Mouse (Mus musculus) liver, adult 2 months (tissue): ENCODE data around the gene Gm45711.

Source experiments
- CTCF ChIP-seq: fragments of 200-500 bp; IDR thresholded peaks from 2 replicates; pipeline ENCODE4 v1.5.1; 2011; ENCODE audit warnings: low read depth, low read length, control low read depth
- POLR2A ChIP-seq: fragments of 200-500 bp; IDR thresholded peaks from 2 replicates; pipeline ENCODE4 v1.6.1; 2011; ENCODE audit warnings: low read length, control low read depth; ENCODE audit not compliant: insufficient read depth; ENCODE audit errors: extremely low read depth

DNA sequence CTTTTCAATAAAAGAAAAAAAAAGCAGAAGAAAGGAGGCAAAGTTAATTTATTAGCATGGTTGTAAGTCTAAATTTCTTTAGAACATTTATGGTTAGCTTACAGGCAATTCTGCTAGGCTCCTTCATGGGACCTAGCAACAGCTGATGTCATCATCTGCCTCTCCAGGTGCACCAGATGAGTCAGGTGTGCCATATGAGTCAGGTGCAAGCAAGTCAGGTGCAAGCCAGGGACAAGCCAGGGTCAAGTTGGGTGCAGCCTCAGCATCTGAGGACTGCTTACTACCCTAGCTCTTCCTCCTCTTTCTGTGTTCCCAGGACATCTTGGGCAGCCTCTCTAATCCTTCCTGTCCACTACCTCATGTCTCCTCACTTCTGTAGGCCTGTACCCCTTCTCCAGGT is 41.5 kb downstream of the Gm45711 start:
- no peak for TF ChIP-seq POLR2A
- TF ChIP-seq CTCF: no peak
